Mouse (Mus musculus): ENCODE measurements around the gene Tmem262. TPM values are rescaled to one million over a fixed set of nuclear protein-coding genes. Genes with fewer than 3 reads are reported as not detected.

Gene Tmem262
- total RNA-seq (2023) = not detected

GRCm38 (mm10) chr19:6079983-6080480, at the start of gene Tmem262:
TSS of gene Tmem262 (plus strand) at chr19:6080033.

DNA sequence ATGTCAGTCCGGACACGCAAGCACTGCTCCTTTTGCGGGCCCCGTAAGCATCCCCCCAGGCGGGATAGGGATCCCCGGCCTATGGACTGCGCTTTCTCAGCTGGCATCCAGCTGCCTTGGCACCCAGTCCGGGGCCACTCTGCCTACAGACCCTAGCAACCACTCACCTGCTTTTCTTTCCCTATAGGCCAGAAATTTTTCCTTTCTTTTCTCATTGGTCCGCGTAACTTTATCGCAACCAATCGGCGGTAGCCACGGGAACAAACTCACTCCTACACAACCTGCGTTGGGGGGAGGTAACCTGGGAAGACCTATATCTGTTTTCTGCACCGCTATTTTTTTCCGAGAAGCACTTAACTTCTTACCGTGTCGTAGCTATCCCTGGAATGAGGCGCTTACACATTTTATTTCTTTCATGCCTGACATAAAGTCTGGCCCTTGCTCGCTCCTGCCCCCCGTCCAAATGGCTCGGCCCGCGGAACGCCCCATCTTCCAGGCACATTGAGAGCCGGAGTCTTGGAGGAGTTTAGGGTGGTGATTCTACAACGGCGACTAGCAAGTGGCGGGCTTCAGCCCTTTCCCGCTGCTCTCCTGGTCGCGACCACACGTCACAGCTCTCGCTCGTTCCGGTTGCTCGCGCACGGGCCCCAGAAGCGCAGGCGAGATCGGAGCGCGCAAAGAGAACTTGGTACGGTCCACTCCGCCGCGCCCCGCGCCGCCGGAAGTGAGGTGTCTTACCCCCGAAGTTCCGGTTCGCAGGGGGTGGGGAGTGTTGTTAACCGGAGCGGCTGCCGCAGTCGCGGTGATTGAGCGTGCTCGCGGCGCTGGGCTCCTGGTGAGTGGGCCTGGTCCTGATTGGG, 33.3 kb upstream of the Tmem262 start, which contains the start of gene Syvn1:
Gene Syvn1, plus strand, starts transcription at position 283 of the 860 bp plus-strand sequence.

DNA sequence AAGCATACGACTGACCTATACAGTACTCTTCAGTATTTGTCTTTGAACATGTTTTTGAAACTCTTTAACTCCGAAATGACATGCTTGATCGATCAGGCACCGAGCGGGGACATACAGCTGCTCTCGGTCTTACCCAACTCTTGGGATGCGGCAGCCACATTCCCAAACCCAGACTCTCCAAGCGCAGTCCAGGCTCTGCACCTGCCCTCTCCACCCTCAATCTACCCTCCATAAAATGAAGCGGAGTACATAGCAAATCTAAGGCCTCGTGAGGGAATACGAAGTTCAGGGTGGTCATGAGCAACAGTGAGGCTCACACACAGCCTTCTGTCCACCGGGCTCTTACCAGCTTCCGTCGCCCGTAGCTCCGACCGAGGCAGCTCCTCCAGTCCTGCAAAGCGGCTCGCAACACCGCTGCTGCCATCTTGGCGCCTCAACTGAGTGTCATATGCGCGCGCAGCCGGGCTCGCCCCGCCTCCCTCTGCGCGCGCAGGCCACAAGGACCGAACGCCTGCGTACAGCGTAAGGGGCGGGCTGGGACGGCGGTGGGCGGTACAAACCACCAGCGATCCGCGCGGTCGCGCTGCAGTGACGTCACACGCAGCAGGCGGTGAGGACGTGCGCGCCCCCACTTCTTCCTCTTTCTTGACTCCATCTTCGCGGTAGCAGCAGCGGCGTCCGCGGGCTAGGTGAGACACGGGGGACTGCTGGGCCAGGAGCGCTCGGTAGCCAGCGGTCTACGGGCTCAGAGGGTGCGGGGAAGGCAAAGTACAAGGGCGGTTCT, 22.3 kb upstream of the Tmem262 start, which contains the start of the genes Mrpl49 and Fau:
Gene Mrpl49, minus strand, starts transcription at position 473 of the 784 bp plus-strand sequence.
Gene Fau, plus strand, starts transcription at position 532 of the 784 bp plus-strand sequence.

GRCm38 (mm10) chr19:6061021-6061533, 18.8 kb upstream of the Tmem262 start, which contains the start of gene Znhit2:
TSS of gene Znhit2 (plus strand) at chr19:6061192.

GRCm38 (mm10) chr19:6067724-6068415, 12.0 kb upstream of the Tmem262 start, which contains the start of gene Tm7sf2:
TSS of gene Tm7sf2 (minus strand) at chr19:6068373.

GRCm38 (mm10) chr19:6076564-6077393, 3.1 kb upstream of the Tmem262 start, which contains the start of gene Vps51:
TSS of gene Vps51 (minus strand) at chr19:6077231.

DNA sequence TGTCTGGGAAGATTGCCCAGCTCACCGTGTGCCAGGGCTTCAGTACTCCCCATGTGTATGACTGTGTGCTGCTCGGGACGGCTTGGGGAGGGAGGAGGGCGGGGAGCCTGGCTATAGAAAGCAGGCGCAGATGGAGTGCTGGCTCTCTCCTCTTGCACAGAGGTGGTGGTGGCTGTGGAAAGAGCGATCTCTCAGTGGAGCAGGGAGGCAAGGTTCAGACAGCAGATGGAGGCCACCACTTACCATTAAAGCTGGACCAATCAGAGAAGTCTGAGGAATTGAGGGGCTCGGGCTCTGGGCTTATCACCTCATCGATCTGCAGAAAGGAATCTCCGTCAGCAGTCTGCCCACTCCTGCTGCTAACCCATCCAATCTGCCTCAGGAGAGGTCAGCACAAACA, 2.3 kb downstream of the Tmem262 start, which contains the start of gene Gm28374:
Gene Gm28374, minus strand, starts transcription at position 101 of the 400 bp plus-strand sequence.

DNA sequence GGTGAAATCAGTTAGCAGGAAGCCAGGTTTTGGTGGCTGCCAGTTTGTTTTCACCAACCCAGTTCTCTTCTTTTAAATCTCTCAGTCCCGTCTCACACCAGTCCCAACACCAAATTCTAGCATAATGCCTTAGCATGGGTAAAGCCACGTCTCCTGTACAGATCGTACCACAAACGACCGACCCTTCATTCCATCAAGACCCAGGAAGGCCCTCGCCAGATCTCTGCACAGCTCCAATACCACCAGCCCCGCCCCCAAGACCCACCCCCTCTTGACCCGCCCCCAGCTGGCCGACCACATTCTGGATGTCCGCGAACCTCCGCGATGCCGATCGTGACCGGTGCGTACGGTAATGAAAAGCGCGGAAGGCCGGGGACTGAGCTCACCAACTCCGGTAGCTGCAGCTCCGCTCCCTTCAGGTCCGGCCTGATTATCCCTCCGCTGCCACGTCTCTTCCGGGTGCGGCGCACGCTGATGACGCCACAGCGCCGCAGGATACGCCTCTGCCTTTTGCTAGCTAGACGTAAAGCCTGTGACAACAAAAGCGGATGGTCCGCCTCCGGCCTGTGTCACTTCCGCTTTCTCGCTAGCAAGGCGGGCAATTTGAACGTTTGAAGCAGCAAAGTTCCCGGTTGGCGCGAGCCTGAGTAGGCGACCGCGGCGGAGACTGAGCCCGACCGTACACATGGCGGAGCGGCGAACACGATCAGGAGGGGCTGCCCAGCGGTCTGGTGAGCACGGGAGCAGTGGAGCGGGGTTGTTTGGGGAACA, 4.8 kb downstream of the Tmem262 start, which contains the start of the genes Zfpl1 and Cdca5:
Gene Zfpl1, minus strand, starts transcription at position 479 of the 771 bp plus-strand sequence.
Gene Cdca5, plus strand, starts transcription at position 506 of the 771 bp plus-strand sequence.

GRCm38 (mm10) chr19:6094119-6094518, 14.3 kb downstream of the Tmem262 start, which contains the start of gene AC131692.1:
TSS of gene AC131692.1 (plus strand) at chr19:6094419.

DNA sequence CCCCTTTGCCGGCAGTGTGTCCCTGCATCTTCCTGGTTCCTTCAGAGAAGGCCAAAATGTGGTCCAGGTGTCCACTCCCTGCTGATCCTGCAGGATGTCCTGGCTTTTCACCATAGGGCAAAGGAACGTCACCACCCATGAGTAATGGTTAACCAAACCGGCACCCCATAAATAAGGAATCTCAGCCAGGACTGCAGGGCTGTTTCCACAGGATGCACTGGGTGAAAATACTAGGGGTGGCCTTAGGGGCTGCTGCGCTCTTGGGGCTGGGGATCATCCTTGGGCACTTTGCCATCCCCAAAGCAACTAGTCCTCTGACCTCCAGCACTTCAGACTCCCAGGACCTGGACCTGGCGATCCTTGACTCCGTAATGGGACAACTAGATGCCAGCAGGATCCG, 25.8 kb downstream of the Tmem262 start, which contains the start of gene Naaladl1:
Gene Naaladl1, plus strand, starts transcription at position 197 of the 400 bp plus-strand sequence.

GRCm38 (mm10) chr19:6117986-6118676, 38.3 kb downstream of the Tmem262 start, which contains the start of gene Sac3d1:
TSS of gene Sac3d1 (minus strand) at chr19:6118650.

DNA sequence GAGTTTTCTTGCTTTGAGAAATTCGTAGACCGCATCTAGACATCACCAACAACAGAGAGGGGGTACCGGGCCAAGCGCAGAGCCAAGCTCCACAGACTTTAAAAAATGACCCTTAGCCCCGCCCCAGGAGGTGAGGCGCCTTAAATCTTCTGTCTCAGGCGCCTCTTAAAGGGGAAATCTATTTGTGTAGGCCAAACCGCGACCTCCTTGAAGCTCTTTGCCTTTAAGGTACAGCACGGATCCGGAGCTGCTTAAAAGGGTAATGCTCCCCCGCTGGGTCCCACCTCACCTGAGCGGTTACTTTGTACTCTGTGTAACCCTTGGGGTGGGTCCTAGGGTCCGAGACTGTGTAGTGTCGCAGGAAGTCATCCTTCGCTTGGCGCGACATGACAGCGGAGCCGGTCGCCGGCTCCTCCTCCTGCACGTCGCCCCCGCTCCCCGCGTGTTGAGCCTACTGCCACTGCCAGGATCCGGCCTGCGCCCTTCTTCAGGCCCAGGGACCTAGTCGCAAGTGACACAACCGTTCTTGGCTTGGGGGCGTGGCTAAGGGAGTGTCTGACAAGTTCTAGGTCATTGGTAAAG, 48.0 kb downstream of the Tmem262 start, which contains the start of gene Snx15:
Gene Snx15, minus strand, starts transcription at position 545 of the 582 bp plus-strand sequence.

Other genes starting within 250 kb of the Tmem262 start
- gene Frmd8, start 204.8 kb upstream of the Tmem262 start, total RNA-seq (2023) = 152 TPM
- 20.8 TPM for gene Slc25a45, start 202.2 kb upstream of the Tmem262 start, total RNA-seq (2023)
- gene Tigd3, start 185.9 kb upstream of the Tmem262 start, total RNA-seq (2023) = 1.7 TPM
- 147 TPM for gene Dpf2, start 167.0 kb upstream of the Tmem262 start, total RNA-seq (2023)
- 0.67 TPM for gene Cdc42ep2, start 155.2 kb upstream of the Tmem262 start, total RNA-seq (2023)
- gene Pola2, start 115.8 kb upstream of the Tmem262 start, total RNA-seq (2023) = 63.5 TPM
- not detected for gene Slc22a20, start 93.9 kb upstream of the Tmem262 start, total RNA-seq (2023)
- gene Capn1, start 64.1 kb upstream of the Tmem262 start, total RNA-seq (2023) = 143 TPM
- 46.9 TPM for gene Syvn1, start 33.5 kb upstream of the Tmem262 start, total RNA-seq (2023)
- gene Mrpl49, start 22.2 kb upstream of the Tmem262 start, total RNA-seq (2023) = 18.0 TPM
- gene Fau, start 22.2 kb upstream of the Tmem262 start, total RNA-seq (2023) = 3,401 TPM
- gene Znhit2, start 18.8 kb upstream of the Tmem262 start, total RNA-seq (2023) = 11.9 TPM
- 18.8 TPM for gene Tm7sf2, start 11.7 kb upstream of the Tmem262 start, total RNA-seq (2023)
- gene Vps51, start 2.8 kb upstream of the Tmem262 start, total RNA-seq (2023) = 110 TPM
- gene Gm28374, start 2.2 kb downstream of the Tmem262 start, total RNA-seq (2023) = not detected
- gene Zfpl1, start 4.9 kb downstream of the Tmem262 start, total RNA-seq (2023) = 44.0 TPM
- 0.89 TPM for gene Cdca5, start 5.0 kb downstream of the Tmem262 start, total RNA-seq (2023)
- not detected for gene AC131692.1, start 14.4 kb downstream of the Tmem262 start, total RNA-seq (2023)
- gene Naaladl1, start 25.7 kb downstream of the Tmem262 start, total RNA-seq (2023) = not detected
- 9.6 TPM for gene Sac3d1, start 38.6 kb downstream of the Tmem262 start, total RNA-seq (2023)
- 32.0 TPM for gene Snx15, start 48.3 kb downstream of the Tmem262 start, total RNA-seq (2023)
- gene Batf2, start 61.0 kb downstream of the Tmem262 start, total RNA-seq (2023) = not detected
- gene Arl2, start 61.5 kb downstream of the Tmem262 start, total RNA-seq (2023) = 26.0 TPM
- gene Majin, start 104.4 kb downstream of the Tmem262 start, total RNA-seq (2023) = not detected
- gene Gpha2, start 146.3 kb downstream of the Tmem262 start, total RNA-seq (2023) = not detected
- gene Ppp2r5b, start 155.8 kb downstream of the Tmem262 start, total RNA-seq (2023) = 21.7 TPM
- gene Atg2a, start 161.6 kb downstream of the Tmem262 start, total RNA-seq (2023) = 156 TPM
- 86.5 TPM for gene Ehd1, start 196.7 kb downstream of the Tmem262 start, total RNA-seq (2023)
- 9.1 TPM for gene Cdc42bpg, start 226.4 kb downstream of the Tmem262 start, total RNA-seq (2023)

Data from CD8-positive naive resting alpha-beta T cell, adult 57 days (primary cell).